Mouse (Mus musculus): ENCODE measurements at regions not wholly inside any gene's neighbourhood (a gene's known extent, or its start where the extent isn't known, plus 50 kb on each side); places are given as distances from the start of the nearest gene placed in this dataset.

- no peak for DNase-seq (ENCODE audit: low read depth, low spot score)
These were observed 148.6 kb downstream of the Sec61b start for GRCm38 (mm10) chr4:47622851-47623743.

DNA sequence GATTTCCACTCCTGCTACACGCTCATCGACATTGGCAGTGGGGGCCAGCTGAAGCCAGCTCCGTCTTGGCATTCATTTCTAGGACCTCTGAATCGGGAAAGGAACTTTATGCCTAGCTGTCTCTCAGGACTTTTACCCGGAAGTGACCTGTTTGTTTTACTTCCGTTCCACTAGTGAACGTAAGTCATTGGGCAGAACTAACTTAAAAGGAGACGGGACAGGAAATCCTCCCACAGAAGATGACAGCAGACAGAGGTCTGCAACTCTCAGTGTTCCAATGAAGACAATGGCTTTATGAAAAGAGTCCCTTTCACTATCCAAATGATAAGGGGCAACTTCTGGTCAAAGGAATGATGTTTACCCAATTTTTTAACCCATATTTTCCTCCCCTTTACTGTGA is 155.5 kb downstream of the Sec61b start:
- no peak for DNase-seq (ENCODE audit: low read depth, low spot score)

DNA sequence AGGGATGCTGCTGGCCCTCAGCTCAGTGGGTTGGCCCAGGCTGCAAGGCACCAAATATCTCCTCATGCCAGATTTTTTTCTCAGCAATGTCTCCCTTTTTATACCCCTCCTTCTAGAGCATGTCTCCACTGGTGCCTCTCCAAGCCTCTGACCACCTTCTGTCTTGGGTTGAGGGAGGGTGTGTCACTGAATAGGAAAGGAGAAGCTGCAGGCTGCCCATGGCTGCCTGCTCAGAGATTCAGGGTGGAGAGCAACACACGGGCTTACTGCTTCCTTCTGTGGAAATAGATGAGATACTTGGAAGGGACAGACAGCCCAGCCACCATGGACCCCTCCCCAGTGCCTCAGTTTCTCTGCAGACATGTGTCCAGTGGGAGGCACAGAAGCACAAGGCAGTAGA is 156.0 kb downstream of the Sec61b start:
- no peak for DNase-seq (ENCODE audit: low read depth, low spot score)

DNA sequence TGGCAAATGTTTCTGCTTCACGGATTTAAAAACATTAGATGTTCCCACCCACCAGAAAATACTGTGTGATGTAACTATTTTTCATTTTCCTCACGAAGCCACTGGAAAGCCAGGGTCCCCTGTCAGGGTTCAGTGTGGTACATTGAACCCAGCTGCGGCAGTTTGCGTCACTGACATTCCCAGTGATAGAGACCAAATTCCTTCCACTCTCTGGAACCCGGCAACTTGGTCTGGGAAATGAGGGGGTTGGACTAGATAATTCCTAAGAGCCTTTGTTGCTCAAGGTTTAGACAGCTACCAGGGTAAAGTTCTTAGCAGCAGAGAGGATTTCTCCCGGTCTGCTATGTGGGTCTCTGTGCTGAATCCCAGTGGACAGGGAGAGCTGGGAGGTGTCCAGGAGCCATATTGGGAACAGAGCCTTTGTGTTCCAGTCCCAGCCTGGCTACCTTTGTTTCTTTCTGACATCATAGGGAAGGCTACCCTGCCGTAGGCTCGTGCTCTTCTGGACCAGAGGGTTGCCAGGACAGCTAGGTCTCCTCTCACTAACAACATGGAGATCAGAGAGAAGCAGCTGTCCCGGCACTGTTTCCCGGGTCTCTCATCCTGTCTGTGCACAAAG is 164.5 kb downstream of the Sec61b start:
- DNase-seq (ENCODE audit: low read depth, low spot score): peak; percentile 8

DNA sequence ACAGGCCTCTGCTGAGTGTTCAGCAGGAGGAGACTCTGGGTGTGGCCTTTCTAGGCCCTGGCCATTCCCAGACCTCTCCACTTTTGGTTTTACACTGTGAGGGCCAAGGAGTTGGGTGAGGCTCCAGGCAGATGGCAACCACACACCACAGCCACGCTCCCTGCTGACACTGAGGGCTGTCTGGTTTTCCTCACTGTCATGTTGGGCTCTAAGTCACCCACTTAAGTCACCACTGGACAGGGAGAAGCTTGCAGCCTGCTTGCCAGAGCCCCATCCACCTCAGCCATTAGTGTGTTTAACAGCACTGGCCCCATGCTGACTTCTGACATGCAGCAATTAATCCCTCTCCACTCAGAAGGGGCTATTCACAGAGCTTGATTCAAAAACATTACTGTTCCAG is 170.6 kb downstream of the Sec61b start:
- DNase-seq (ENCODE audit: low read depth, low spot score): peak; percentile 28

DNA sequence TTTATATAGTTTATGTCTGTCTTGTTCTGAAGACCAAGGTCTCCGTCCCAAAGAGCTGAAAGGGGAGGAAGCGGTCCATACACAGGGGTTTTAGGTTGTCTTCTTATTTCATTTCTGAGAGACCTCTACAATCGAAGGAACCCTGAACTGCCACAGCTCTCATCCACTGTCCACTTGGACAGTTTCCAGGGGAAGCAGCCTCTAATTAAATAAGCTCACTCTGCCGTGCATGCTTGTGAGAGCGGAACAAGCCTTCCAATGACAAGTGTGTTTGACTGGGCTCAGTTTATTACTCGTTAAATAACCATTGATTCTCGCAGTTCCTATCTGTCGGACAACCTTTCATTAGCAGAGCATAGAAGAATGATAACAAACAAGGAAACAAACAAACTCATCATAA is 174.2 kb downstream of the Sec61b start:
- DNase-seq (ENCODE audit: low read depth, low spot score): no peak

DNA sequence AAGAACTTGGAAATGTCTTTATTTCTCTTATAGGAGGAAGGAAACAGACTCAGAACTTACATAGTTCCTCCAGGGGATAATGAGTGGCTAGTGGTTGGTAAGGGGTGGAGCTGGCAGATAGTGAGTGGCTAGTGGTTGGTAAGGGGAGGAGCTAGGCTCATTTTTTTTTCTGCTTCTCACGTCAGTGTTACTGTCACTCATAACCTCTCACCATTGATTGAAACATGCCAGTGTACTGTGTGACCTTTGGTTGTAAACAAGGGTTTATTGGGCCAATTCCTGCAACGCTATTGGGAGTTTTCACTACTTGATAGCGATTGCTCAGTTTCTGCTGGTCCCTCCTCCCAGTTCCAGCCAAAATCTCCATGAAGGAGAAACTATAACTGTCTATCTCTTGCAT is 175.5 kb downstream of the Sec61b start:
- DNase-seq (ENCODE audit: low read depth, low spot score): no peak

- no peak for DNase-seq (ENCODE audit: low read depth, low spot score)
These were observed 177.1 kb downstream of the Sec61b start for GRCm38 (mm10) chr4:47651521-47651920.

DNA sequence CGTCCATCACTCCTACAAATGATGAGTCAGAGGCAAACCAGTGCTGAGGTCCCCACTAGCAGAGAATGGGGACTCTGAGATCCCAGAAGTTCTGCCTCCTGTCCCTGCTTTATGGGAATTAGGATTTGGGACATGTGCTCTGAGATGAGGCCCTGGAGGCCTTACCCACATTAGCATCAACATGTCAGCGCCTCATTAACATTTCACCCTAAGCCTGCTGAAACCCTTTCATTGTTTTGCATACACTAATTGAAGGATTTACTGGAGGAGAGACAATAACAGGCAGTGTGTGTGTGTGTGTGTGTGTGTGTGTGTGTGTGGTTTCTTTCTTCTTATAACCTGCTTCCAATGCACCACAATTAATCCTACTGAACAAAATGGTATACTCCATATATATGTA is 178.7 kb downstream of the Sec61b start:
- peak; percentile 23 for DNase-seq (ENCODE audit: low read depth, low spot score)

GRCm38 (mm10) chr4:47669519-47669918 is 195.1 kb downstream of the Sec61b start:
- no peak for DNase-seq (ENCODE audit: low read depth, low spot score)

- no peak for DNase-seq (ENCODE audit: low read depth, low spot score)
These were observed 196.0 kb downstream of the Sec61b start for GRCm38 (mm10) chr4:47670476-47670875.

- DNase-seq (ENCODE audit: low read depth, low spot score): no peak
These were observed 196.9 kb downstream of the Sec61b start for GRCm38 (mm10) chr4:47671362-47671761.

- DNase-seq (ENCODE audit: low read depth, low spot score): no peak
These were observed 206.7 kb downstream of the Sec61b start for GRCm38 (mm10) chr4:47681141-47681540.

GRCm38 (mm10) chr4:47691207-47691606 is 216.7 kb downstream of the Sec61b start:
- DNase-seq (ENCODE audit: low read depth, low spot score): no peak

DNA sequence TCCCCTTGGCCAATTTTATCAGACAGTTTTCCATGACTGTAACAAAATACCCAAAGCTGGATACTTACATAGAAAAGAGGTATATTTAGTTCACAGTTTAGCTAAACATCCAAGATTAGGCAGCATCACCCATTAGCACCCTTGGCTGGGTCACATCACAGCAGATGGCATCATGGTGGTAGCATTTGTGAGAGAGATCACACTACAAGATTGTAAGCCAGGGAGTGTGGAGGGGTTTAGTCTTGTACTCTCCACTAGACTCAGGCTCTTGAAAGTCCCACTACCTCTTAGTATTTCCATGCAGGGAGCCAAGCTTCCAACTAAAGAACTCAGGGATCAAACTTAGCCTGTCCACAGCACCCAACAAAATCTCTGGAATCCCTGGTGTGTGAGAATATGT is 218.2 kb downstream of the Sec61b start:
- DNase-seq (ENCODE audit: low read depth, low spot score): no peak

DNA sequence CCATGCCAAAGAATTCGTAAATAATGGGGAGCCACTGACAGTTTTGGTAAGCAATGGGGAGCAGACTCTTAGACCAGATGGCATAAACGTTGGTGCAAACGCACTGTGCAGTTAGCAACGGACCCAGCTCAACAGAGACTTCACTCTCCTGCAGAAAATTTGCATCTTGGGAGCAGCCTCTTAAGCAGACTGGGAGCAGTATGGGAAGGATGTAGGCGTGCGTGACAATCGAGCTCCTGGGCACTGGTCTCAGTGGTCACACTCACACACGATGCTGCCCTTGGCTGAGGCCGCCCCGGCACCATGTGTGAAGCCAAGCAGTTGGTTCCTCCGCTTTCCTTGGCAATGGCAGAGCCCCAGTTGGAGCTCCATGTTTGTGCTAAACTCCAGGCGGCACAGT is 218.8 kb downstream of the Sec61b start:
- DNase-seq (ENCODE audit: low read depth, low spot score): no peak

- no peak for DNase-seq (ENCODE audit: low read depth, low spot score)
These were observed 222.6 kb downstream of the Sec61b start for GRCm38 (mm10) chr4:47697071-47697470.

DNA sequence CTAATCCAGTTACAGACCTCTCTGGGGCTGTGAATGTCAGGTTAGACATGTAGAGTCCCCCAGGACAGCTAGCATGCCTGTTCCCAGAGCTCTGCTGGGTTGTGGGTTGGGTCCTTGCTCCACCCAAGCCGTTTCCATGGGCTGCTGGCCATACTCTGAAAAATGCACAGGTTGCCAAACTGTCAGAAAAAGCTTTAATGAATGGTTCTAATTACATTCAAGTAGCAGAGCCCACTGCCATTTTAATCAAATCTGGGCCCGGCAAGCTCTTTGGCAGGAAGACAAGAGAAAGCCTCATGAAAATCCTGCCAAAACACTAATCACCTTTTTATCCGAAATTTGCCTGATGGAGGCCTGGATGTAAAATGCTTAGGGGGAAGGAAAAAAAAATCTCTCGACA is 224.1 kb downstream of the Sec61b start:
- DNase-seq (ENCODE audit: low read depth, low spot score): no peak

DNA sequence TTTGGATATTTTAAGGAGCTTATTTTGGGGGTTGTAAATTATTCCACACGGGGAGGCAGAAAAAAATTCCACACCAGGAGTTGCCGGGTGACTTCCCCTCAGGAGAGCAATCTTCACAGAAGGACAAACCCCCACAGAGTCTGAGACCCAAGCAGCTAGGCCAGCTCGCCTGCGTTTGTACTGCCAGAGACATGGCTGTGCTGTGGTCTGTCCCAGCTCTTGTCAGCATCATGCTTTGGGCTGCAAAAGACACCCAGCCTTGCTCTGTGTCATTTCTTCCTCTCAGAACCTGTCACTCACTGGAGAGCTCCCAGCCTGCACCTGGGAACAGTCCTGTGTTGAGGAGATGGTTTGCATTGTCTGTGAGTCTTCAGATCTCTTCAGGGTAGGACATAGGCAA is 224.5 kb downstream of the Sec61b start:
- DNase-seq (ENCODE audit: low read depth, low spot score): no peak

GRCm38 (mm10) chr4:47703501-47703900 is 229.0 kb downstream of the Sec61b start:
- no peak for DNase-seq (ENCODE audit: low read depth, low spot score)

DNA sequence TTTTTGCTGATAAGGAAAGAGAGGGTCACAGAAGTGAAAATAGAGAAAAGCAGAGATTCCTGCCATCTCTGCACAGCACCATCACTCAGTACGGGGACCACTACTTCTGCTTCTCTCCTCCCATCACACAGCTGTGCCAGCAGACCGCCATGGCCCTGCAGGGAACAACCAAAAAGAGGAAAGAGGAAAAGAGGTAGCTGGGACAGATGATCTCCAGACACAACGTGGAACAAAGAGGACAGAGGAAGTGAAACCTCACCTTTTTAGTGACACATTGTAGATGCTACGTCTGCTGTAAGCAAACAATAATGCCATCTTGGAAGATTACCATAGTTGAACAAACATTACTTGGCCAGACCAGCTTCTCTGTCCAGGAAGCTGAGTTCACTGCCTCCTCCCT is 230.1 kb downstream of the Sec61b start:
- no peak for DNase-seq (ENCODE audit: low read depth, low spot score)

GRCm38 (mm10) chr4:47707966-47708365 is 233.5 kb downstream of the Sec61b start:
- DNase-seq (ENCODE audit: low read depth, low spot score): no peak

DNA sequence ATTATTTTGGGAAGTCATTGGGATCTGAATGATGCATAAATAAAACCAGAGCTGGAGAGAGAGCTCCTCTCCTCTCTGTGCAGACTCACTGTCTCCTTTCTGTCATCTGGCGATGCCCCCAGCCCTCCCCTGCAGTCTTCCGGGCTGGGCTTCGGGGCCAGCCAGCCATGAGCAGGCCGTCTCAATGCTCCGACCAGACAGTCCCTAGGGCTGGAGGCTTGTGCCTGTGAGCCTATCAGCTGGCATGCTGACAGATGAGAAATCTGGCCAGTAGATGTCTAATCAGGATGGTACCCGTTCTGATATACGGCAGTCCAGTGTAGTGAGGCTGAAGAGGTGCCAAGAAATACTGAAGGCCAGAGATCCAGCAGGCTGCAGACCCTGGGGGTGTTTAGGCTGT is 238.9 kb downstream of the Sec61b start:
- DNase-seq (ENCODE audit: low read depth, low spot score): no peak
